Mouse (Mus musculus) brain, embryonic 14.5 days (tissue): ENCODE measurements around the gene Vegfc.

Experiments used
- CTCF ChIP-seq: fragments of 200-500 bp; IDR thresholded peaks from 2 replicates; pipeline ENCODE4 v1.5.1; 2012; ENCODE audit warnings: inconsistent platforms, mild to moderate bottlenecking, moderate library complexity, borderline replicate concordance; ENCODE audit not compliant: insufficient read depth, insufficient read length; ENCODE audit errors: extremely low read depth
- POLR2A ChIP-seq: fragments of 200-500 bp; IDR thresholded peaks from 2 replicates; pipeline ENCODE4 v1.6.1; 2012; ENCODE audit warnings: mild to moderate bottlenecking, inconsistent platforms, borderline replicate concordance; ENCODE audit not compliant: poor library complexity, insufficient read depth, insufficient read length, severe bottlenecking; ENCODE audit errors: extremely low read depth

- no peak for TF ChIP-seq CTCF
- no peak for TF ChIP-seq POLR2A
These were observed 675 bp downstream of the Vegfc start for GRCm38 (mm10) chr8:54078121-54078440.
